Mouse (Mus musculus) intestine, embryonic 14.5 days (tissue): ENCODE measurements around the gene Zfp36l1. TPM values are rescaled to one million over a fixed set of nuclear protein-coding genes. Genes with fewer than 3 reads are reported as not detected.

Experiments used
- ATAC-seq: fragments of 200-750 bp; cut with Nextera tagmentation; replicated peaks from 2 replicates; pipeline ENCODE4 v1.8.0; 2017; ENCODE audit warnings: low read depth, moderate number of reproducible peaks, moderate TSS enrichment, moderate library complexity; ENCODE audit not compliant: low FRiP score, low TSS enrichment
- DNase-seq: peaks from one replicate; pipeline ENCODE4 v3.0.0-alpha.2; 2018; ENCODE audit warnings: low spot score
- H3K27ac ChIP-seq: fragments of 300-500 bp; sonication (generic); 2 replicates; pipeline ENCODE4 v1.5.1; 2014; ENCODE audit warnings: low read depth, mild to moderate bottlenecking, control low read depth
- H3K27me3 ChIP-seq: fragments of 300-500 bp; sonication (generic); replicated peaks from 2 replicates; pipeline ENCODE4 v1.6.1; 2014; ENCODE audit warnings: low read length, control low read depth; ENCODE audit not compliant: control insufficient read depth, insufficient read depth
- H3K36me3 ChIP-seq: fragments of 300-500 bp; sonication (generic); 2 replicates; pipeline ENCODE4 v1.6.1; 2014; ENCODE audit warnings: low read length, control low read depth; ENCODE audit not compliant: control insufficient read depth, insufficient read depth
- H3K4me1 ChIP-seq: fragments of 300-500 bp; sonication (generic); replicated peaks from 2 replicates; pipeline ENCODE4 v1.6.1; 2014; ENCODE audit warnings: low read length, control low read depth, mixed read lengths; ENCODE audit not compliant: control insufficient read depth, insufficient read depth
- H3K4me2 ChIP-seq: fragments of 300-500 bp; sonication (generic); 2 replicates; pipeline ENCODE4 v1.6.1; 2014; ENCODE audit warnings: low read length
- H3K4me3 ChIP-seq: fragments of 300-500 bp; sonication (generic); 2 replicates; pipeline ENCODE4 v1.5.1; 2014; ENCODE audit warnings: low read depth, low read length, control low read depth, mixed read lengths
- H3K9ac ChIP-seq: fragments of 300-500 bp; sonication (generic); 2 replicates; pipeline ENCODE4 v1.6.1; 2014; ENCODE audit warnings: mild to moderate bottlenecking, low read length
- H3K9me3 ChIP-seq: fragments of 300-500 bp; sonication (generic); 2 replicates; pipeline ENCODE4 v1.6.1; 2016; ENCODE audit warnings: low read length, control low read depth; ENCODE audit not compliant: control insufficient read depth
- WGBS: fragments of 180-500 bp; shearing (Covaris S2); extraction: QIAGEN DNeasy Blood & Tissue Kit; methylation state at CpG from one replicate; pipeline ENCODE4 v1.1.7; 2014; 5-methylcytosine and 5-hydroxymethylcytosine counted together
- polyA plus RNA-seq: library from polyadenylated mRNA; unstranded; fragments of >200 nt; fragmentation: Nextera tagmentation; extraction: Ambion mirVana; gene quantifications from 2 replicates; pipeline ENCODE4 v1.2.1, GENCODE M21; 2014

Zfp36l1 gene
- polyA plus RNA-seq, 1 experiment from 2014 or later = 159 TPM

- Histone ChIP-seq H3K4me2 (no peak overlapping the region), H3K36me3 (peaks cover 13% of the 10 kb centered on the region), H3K4me1 (peaks cover 54% of the 10 kb centered on the region), H3K27me3 (no peaks in the 10 kb centered on the region), H3K27ac (no peak overlapping the region), H3K9ac (no peak overlapping the region), H3K9me3 (0 out of 2 replicates have a peak, but pooled peaks cover 2% of the 10 kb centered on the region), H3K4me3 (no peak overlapping the region)
- ATAC-seq (no peak), DNase-seq (no peak)
- WGBS = 74% methylated on average over 5 of the region's 5 CpGs
These were observed 12.5 kb upstream of the Zfp36l1 start for GRCm38 (mm10) chr12:80125316-80125715.

GRCm38 (mm10) chr12:80124756-80125155 lies 11.9 kb upstream of the Zfp36l1 start:
- no peak overlapping the region for H3K9ac ChIP-seq
- ATAC-seq = no peak
- WGBS = 53% methylated on average over 3 of the region's 3 CpGs
- H3K4me1 ChIP-seq = peaks cover 49% of the 10 kb centered on the region
- DNase-seq = no peak
- peak overlapping the region; percentile 91; the same call in 1 of the 2 replicates for H3K27ac ChIP-seq
- no peaks in the 10 kb centered on the region for H3K27me3 ChIP-seq
- no peak overlapping the region for H3K4me3 ChIP-seq
- H3K4me2 ChIP-seq = no peak overlapping the region
- H3K9me3 ChIP-seq = 0 out of 2 replicates have a peak, but pooled peaks cover 2% of the 10 kb centered on the region
- peaks cover 13% of the 10 kb centered on the region for H3K36me3 ChIP-seq

DNA sequence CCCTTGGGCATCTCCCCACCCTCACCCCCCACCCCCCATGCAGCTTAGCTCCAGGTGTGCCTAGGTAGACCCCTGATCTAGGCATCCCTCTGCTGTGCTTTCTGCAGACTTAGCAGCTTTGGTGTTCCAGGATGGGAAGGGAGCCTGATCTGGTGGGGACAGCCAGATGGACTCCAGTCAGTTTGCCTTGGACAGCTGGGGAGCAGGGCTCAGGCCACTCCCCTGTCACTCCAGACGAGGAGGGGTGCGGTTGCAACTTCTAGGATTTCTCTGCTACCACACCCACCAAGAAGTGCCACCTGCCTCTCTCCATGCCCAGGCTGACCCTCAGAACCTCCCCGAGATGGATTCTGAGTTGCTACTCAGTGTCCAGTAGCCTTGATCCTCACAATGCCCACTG lies 11.4 kb upstream of the Zfp36l1 start:
- Histone ChIP-seq H3K27ac (peak overlapping the region; percentile 91), H3K9me3 (0 out of 2 replicates have a peak, but pooled peaks cover 2% of the 10 kb centered on the region), H3K9ac (no peak overlapping the region), H3K4me3 (no peak overlapping the region), H3K4me1 (peaks cover 43% of the 10 kb centered on the region), H3K36me3 (peaks cover 13% of the 10 kb centered on the region), H3K4me2 (no peak overlapping the region), H3K27me3 (no peaks in the 10 kb centered on the region)
- WGBS = 68% methylated on average over 3 of the region's 3 CpGs
- ATAC-seq (no peak), DNase-seq (no peak)

- H3K27me3 ChIP-seq = no peaks in the 10 kb centered on the region
- H3K4me3 ChIP-seq = no peak overlapping the region
- peaks cover 41% of the 10 kb centered on the region for H3K4me1 ChIP-seq
- DNase-seq (peak; percentile 78), ATAC-seq (peak; percentile 73)
- peak overlapping the region; percentile 20; the same call in 1 of the 2 replicates for H3K9ac ChIP-seq
- peak overlapping the region; percentile 24 for H3K4me2 ChIP-seq
- H3K9me3 ChIP-seq = 0 out of 2 replicates have a peak, but pooled peaks cover 2% of the 10 kb centered on the region
- WGBS = 13% methylated on average over 4 of the region's 4 CpGs
- H3K36me3 ChIP-seq = peaks cover 13% of the 10 kb centered on the region
- peak overlapping the region; percentile 91 for H3K27ac ChIP-seq
These were observed 10.5 kb upstream of the Zfp36l1 start for GRCm38 (mm10) chr12:80123227-80123803.

GRCm38 (mm10) chr12:80121438-80121837 lies 8.6 kb upstream of the Zfp36l1 start:
- Histone ChIP-seq H3K27me3 (no peaks in the 10 kb centered on the region), H3K4me2 (no peak overlapping the region), H3K27ac (peak overlapping the region; percentile 91; the same call in 1 of the 2 replicates), H3K9ac (no peak overlapping the region), H3K4me1 (peaks cover 44% of the 10 kb centered on the region), H3K36me3 (peaks cover 13% of the 10 kb centered on the region), H3K9me3 (no peaks in the 10 kb centered on the region), H3K4me3 (no peak overlapping the region)
- DNase-seq (no peak), ATAC-seq (no peak)
- WGBS = 44% methylated on average over 1 of the region's 1 CpGs

GRCm38 (mm10) chr12:80118588-80118987 lies 5.8 kb upstream of the Zfp36l1 start:
- Histone ChIP-seq H3K27me3 (no peaks in the 10 kb centered on the region), H3K9me3 (no peaks in the 10 kb centered on the region), H3K4me2 (no peak overlapping the region), H3K36me3 (peaks cover 13% of the 10 kb centered on the region), H3K27ac (no peak overlapping the region), H3K9ac (no peak overlapping the region), H3K4me3 (no peak overlapping the region), H3K4me1 (peaks cover 29% of the 10 kb centered on the region)
- WGBS = 97% methylated on average over 1 of the region's 1 CpGs
- no peak for ATAC-seq
- DNase-seq = no peak

- H3K4me1 ChIP-seq = peaks cover 10% of the 10 kb centered on the region
- no peak for DNase-seq
- 45% methylated on average over 18 of the region's 18 CpGs for WGBS
These were observed 3.6 kb upstream of the Zfp36l1 start for GRCm38 (mm10) chr12:80116206-80117112.

DNA sequence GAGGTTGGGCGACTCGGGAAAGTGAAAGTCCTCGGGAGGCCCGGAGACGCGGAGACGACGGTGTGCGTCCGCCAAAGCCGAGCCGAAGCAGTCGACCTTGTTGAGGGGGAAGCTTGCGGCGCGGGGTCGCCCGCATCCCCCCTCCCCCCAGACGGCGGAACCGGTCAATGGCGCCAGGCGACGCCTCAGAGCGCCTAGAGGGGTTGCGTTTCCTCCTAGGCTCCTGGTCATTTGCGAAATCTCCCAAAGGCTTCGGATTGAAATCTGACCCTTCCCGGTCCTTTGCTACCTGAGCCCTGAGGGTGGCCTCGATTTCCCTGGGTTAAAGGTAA lies 3.0 kb upstream of the Zfp36l1 start:
- Histone ChIP-seq H3K27me3 (no peaks in the 10 kb centered on the region), H3K36me3 (peaks cover 10% of the 10 kb centered on the region; the same call in 1 of the 2 replicates), H3K4me3 (peak overlapping the region; percentile 99), H3K27ac (peak overlapping the region; percentile 99), H3K9me3 (no peaks in the 10 kb centered on the region), H3K9ac (peak overlapping the region; percentile 98), H3K4me1 (peaks cover 8% of the 10 kb centered on the region; the same call in 1 of the 2 replicates), H3K4me2 (peak overlapping the region; percentile 94)
- ATAC-seq = no peak; the same call in 1 of the 2 replicates
- under 1% methylated on average over 30 of the region's 30 CpGs for WGBS
- no peak for DNase-seq

More at GRCm38 (mm10) chr12:80116206-80117112, 3.6 kb upstream of the Zfp36l1 start:
- Histone ChIP-seq H3K4me2 (peak overlapping the region; percentile 94), H3K4me3 (peak overlapping the region; percentile 99), H3K9me3 (no peaks in the 10 kb centered on the region), H3K36me3 (peaks cover 9% of the 10 kb centered on the region), H3K9ac (peak overlapping the region; percentile 98), H3K27me3 (no peaks in the 10 kb centered on the region), H3K27ac (peak overlapping the region; percentile 99)
- no peak for ATAC-seq
